Mouse (Mus musculus) thymus, postnatal 0 days (tissue): ENCODE measurements around the gene Cped1. TPM values are rescaled to one million over a fixed set of nuclear protein-coding genes. Genes with fewer than 3 reads are reported as not detected.
"Not testable (repeated sequence)": the region's sequence is repeated elsewhere in the genome, so short reads cannot be mapped to it uniquely, and the experiment has no call there.

Source experiments
- DNase-seq: peaks from one replicate; pipeline ENCODE4 v3.0.0-alpha.2; 2015; ENCODE audit warnings: low spot score
- polyA plus RNA-seq: library from polyadenylated mRNA; unstranded; fragments of >200 nt; fragmentation: Nextera tagmentation; extraction: Ambion mirVana; gene quantifications from 2 replicates; pipeline ENCODE4 v1.2.1, GENCODE M21; 2015

The Cped1 gene
- polyA plus RNA-seq, 1 experiment from 2014 or later, result 0.72 TPM

DNA sequence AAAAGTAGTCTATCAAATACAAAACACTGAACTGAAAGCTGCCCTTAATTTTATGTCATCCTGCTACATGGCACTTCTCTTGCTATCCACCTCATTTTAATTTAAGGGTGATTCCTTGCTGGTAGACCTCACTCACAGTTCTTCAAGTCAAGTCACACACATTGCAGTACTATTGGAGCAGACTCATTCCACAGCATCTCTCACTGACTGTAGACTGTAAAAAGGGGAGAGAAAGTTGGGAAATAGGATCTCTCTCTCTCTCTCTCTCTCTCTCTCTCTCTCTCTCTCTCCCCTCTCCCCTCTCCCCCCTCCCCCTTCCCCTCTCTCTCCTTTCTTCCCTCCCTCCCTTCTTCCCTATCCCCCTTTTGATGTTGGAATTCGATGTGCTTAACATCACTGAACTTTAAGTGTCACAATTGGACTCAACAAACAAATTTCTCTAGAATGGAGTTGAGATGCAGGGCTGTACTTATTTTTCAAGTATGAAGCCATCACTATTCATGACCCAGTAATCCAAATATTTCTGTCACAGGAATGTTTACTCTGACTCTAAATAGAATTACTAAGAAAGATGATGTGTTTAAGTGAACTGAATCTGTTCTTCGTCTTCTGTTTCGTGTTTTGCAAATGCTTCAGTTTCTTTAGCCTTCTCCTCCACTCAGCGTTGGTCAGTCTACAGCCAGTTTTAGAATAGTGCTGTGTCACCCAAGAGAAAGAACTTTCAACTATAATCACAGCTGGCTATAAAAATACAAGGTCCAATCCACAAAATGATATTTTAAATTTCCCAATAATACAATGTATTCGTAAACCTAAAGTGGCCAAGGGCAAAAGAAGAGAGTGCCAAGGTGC, 88.7 kb downstream of the Cped1 start:
- no peak for DNase-seq

DNA sequence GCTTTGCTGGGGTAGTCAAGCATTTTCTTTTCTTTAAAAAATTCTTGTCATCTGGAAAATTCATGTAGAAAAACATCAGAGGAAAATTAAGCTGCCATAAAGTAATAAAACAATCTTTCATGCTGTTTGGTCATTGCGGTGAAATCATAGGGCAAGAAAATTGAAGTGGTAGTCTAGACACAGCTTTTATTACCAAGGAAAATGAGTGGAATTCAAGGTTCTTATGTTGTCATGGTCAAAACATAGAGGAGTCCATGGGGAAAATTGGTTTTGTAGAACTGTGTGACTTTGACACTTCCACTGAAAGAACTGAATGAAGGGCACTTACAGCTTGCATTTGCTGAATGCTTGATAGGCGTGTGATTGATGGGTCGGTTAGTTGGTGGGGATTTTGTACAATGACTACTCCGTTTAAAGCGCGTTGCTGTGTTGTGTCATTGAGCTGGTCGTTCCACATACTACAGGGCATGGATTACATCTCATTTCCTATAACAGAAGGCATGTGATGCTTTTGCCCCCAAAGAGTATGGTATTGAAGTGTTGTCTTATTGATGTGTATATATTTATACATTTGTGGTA, 93.1 kb downstream of the Cped1 start:
- no peak for DNase-seq

DNA sequence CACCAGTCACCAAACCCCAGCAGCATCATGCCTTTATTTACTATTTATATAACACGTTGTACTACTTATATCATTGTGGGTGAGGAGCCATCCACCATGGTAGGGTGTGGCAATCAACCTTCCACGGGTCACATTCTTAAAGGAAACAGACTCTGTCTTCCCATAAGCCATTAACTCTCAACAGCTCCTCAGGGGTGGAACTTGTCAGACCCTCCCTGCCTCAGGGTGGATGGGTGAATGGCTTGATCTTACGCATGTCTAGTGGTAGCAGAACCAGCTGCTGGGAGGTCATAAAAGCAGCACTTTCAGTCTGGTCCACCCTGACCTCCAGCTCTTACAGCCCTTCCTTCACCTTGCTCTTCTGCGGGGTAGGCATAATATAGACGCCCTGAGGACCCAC, 100.3 kb downstream of the Cped1 start:
- DNase-seq, result no peak

DNA sequence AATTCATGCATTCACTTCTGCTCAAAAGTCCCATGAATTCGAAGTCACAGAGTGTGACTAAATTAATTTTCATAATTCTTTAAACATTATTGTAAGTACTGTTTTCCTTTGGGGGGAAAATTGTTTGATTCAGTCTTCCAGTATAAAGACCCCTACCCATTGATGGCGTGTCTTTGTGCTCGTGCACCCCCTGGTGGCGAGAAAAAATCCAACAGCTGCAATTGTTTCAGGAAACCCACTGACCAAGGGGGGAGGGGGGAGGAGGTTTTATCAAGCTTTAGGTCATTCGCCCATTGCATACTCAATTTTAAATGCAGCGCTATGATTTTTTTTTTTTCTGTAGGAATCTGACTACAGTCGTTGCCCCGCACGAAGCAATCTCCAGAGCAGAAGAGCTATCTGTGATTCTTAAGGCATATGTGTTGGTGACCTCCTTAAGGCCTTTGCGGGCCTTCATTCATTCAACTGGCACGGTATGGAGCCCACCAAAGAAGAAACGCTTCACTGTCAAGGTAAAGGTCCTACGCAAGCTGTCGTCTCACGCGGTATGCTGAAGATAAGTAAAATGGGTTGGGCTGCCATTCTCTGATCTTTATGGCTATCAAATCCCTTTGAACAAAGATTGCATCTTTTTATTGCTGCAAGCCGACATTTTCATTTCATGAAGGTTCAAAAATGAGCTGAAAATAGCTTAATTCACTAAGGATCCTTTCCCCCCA, 102.8 kb downstream of the Cped1 start:
- peak; percentile 44 for DNase-seq

DNA sequence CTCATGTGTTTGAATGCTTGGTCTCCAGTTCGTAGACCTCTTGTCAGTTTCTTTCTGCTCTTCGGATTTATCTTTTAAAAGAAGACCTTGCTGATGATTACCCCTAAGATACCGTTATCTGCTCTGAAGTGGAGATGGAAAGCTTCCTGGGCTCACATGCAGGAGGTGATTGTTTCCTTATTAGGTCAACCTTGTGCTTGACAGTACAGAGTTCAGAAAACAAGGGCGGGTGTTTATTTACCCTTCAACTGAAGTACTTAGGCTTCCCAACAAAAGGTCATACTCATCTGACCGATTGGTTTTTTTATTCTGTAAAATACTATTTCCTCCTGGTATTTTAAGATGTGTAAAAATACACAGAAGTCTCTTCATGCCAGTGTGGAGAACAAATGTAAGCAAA, 106.1 kb downstream of the Cped1 start:
- DNase-seq, result no peak

DNA sequence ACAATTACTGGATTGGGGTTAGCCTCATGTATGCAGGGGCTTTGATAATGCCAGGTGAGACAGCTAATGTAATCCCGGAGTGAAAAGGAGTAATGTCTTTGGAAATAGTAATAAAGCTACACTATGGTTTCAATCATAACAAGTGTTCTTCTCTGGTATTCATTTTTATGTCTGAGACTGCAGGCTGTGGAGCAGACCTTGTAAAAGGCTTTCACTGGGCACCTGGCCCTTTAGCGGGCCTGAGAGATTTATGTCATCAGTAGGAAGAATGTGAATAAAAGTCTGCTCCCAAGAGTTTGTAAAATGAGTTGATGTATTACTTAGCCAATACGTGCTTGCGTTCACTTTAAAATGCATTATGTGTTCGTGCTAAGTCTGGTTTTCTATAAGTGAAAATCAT, 108.1 kb downstream of the Cped1 start:
- DNase-seq, result no peak

DNA sequence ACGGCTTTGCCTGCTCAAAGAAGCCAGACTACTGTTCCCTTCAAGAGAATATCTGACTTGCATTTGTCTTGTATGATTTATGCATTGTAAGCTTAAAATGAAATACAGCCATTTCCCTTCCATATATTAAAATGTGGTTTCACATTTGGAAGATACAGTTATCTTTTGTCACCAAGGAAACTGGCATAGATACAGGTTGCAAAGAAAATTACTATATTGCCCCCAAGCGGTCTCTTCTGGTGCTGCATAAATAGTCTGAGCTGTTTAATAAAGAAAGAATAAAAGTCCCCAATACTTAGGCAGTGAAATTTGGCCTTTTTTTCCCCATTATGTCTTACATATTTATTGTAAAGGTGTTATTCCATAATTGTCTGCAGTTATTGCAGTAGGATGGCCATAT, 112.0 kb downstream of the Cped1 start:
- peak; percentile 23 for DNase-seq

- no peak for DNase-seq
Measured at GRCm38 (mm10) chr6:22099832-22100231, 114.1 kb downstream of the Cped1 start.

DNA sequence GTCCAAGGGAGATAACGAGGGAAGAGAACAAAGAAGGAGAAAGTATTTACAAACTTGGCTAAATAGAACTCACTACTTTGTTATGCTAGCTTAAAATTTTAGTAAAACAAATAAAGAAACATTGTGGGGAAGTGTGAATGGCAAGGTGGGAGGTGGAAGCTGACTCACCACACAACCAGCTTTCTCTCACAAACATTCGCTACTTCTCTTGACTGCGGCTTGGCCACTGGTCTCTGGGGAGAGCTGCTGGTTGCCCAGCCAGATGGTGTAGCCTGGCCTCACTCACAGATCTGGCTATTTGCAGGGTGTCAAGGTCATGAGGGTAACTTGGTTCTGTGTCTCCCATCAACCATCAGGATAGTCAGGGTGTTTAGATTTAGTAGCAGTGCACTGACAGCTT, 116.2 kb downstream of the Cped1 start:
- no peak for DNase-seq

GRCm38 (mm10) chr6:22102752-22103151, 117.0 kb downstream of the Cped1 start:
- DNase-seq, result no peak

DNA sequence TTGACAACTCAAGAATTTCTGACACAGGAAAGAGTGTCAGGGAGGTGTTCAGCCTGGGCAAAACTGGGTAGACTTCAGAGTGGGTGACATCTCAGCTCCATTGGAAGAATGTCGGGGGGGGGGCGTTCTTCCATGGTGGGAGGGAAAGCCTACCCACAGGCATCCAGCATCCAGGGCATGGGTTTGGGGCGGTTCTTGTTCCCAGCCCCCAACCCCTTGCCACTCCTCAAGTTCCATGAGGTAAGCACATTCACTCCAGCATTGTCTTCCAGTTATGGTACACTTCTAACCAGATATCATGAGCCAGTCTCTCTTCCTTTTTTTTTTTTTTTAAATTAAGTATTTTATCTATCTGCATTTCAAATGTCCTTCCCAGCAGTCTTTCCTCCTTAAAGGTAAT, 118.0 kb downstream of the Cped1 start:
- DNase-seq, result no peak

GRCm38 (mm10) chr6:22104211-22104610, 118.5 kb downstream of the Cped1 start:
- no peak for DNase-seq

- DNase-seq, result no peak
Measured at GRCm38 (mm10) chr6:22114079-22114478, 128.4 kb downstream of the Cped1 start.

DNA sequence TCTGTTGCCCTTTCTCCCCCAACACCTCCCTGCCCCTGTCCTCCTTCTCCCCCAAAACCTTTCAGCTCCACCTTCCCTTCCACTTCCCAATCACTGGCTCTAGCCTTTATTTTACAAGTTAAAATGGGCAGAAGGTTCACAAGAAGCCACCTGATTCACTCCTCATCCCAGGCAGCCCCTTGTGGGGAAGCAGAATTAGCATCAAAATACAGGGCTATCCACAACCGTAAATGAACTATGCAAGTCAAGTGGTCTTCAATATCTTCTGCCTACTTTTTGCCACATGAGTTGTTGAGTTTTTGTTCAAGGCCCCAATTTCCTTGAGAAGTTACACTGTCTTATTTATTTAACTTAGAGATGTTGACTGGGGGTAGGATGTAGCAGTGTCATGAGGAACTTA, 131.0 kb downstream of the Cped1 start:
- no peak for DNase-seq

- DNase-seq, result peak; percentile 54
Measured at GRCm38 (mm10) chr6:22122080-22122479, 136.4 kb downstream of the Cped1 start.

DNA sequence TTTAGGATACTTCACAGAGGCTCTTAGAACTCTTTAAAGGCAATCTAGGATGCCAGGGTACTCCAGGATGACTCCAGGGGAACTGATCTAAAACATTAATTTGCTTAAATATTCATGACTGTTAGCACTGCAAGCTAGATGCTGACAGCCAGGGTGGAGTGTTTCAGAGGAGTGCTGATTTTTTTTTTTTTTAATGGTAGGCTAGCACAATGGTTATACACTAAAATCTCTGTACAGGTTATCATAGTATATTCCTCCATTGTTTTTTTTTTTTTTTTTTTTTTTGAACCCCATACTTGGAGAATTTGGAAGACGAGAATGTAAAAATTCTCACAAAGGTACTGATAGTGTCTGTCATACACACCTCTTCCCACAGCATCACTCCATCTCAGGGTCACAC, 137.0 kb downstream of the Cped1 start:
- no peak for DNase-seq

DNA sequence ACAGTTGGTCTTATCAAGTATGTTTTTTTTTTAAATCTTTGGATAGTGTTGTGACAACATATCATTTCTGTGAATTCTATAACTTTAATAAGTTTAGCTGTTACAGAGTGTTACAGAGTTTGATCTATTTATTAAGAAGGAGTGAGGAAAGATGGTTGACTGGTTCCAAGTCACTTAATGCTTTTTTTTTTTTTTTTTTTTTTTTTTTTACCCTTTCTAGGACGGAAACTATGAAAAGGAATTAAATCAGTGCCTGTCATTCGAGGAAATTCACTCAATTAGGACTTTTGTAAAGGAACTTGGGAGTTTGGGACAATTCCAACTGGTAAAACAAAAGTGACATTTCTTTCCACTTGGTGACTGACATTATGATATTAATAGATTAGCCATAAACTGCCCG, 137.6 kb downstream of the Cped1 start:
- no peak for DNase-seq

- DNase-seq, result not testable (repeated sequence)
Measured at GRCm38 (mm10) chr6:22124575-22125330, 139.0 kb downstream of the Cped1 start.

DNA sequence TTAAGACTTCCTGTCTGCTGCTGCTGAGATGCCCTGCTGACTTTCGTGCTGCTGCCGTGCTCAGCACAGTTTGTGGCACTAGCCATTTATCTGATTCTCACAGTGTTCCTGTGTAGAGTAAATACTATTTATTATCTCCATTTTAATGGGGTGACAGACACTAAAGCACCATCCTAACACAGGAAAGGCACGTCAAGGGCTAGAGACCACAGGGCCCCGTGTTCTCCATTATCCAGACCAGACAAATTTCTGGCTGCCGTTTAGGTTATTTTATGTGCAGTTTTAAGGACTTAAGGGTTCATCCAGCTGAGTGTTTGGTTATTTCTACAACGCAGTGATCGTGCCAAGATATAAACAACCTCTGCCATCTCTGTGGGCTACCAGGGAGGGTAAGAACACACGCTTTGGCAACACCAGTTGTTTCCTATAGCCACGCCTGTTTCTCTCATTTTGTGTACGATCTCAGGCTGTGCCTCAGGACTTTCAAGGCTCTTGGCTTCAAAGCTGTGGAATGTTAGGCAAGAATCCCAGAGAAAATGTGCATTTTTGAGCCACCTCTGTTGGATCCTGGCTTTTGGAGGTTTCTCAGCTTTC, 149.4 kb downstream of the Cped1 start:
- no peak for DNase-seq

DNA sequence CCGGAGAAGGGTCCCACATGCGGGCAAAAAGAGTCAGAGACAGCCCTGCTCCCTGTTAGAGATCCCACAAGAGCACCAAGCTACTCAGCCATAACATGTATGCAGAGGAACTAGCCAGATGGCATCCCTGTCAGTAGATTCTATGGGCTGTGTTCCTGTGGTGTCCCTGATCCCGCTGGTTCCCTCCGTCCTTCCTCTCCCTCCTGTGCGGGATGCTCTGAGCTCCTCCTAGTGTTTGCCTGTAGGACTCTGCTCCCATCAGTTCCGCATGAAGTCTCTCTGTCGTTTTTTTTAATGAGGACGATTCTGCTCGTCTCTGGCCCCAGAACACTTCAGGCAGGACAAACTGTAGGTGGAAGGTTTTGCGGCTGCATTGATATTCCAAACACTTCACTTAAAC, 151.1 kb downstream of the Cped1 start:
- DNase-seq, result no peak

DNA sequence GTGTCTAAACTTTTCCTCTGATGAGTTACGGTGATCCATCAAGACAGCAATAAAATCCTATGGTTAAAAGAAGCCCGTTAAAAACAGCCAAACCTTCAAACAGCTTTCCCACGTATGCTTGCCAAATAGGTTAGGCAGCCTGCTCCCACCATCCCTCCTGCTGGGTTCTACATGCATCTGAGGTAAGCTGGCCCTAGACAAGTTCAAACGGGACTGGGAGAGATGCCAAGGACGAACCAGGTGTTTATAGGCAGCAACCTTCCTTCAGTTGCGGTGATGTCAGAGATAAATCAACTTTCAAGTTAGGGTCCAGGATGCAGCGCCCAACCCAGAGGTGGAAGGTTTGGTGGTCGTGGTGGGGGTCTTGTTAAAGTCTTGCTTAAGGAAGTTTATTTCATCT, 155.1 kb downstream of the Cped1 start:
- DNase-seq, result no peak
